Mouse (Mus musculus) heart, adult 2 months (tissue): ENCODE results near the gene Ppy. TPM values are rescaled to one million over a fixed set of nuclear protein-coding genes. Genes with fewer than 3 reads are reported as not detected.

Source experiments
- DNase-seq, 2 experiments: peaks; one replicate each; pipeline ENCODE4 v3.0.0; 2021
- H3K27ac ChIP-seq: fragments of 200-600 bp; 2 replicates; pipeline ENCODE4 v1.8.1; 2022
- H3K27me3 ChIP-seq: fragments of 200-500 bp; 2 replicates; pipeline ENCODE4 v1.6.1; 2012; ENCODE audit warnings: mild to moderate bottlenecking, low read length, inconsistent platforms, mixed read lengths; ENCODE audit not compliant: control insufficient read depth, insufficient read depth
- H3K36me3 ChIP-seq: fragments of 200-500 bp; 2 replicates; pipeline ENCODE4 v1.6.1; 2012; ENCODE audit warnings: low read length, inconsistent platforms; ENCODE audit not compliant: control insufficient read depth, insufficient read depth
- H3K4me1 ChIP-seq: fragments of 200-500 bp; 2 replicates; pipeline ENCODE4 v1.6.1; 2011; ENCODE audit warnings: low read length; ENCODE audit not compliant: control insufficient read depth, insufficient read depth
- H3K4me3 ChIP-seq: fragments of 200-600 bp; 2 replicates; pipeline ENCODE4 v1.8.1; 2022
- H3K79me2 ChIP-seq: fragments of 200-500 bp; replicated peaks from 2 replicates; pipeline ENCODE4 v1.6.1; 2012; ENCODE audit warnings: mild to moderate bottlenecking, inconsistent platforms, low read length, moderate library complexity, mixed read lengths; ENCODE audit not compliant: control insufficient read depth, insufficient read depth
- H3K9ac ChIP-seq: fragments of 200-500 bp; 2 replicates; pipeline ENCODE4 v1.6.1; 2012; ENCODE audit warnings: low read depth, mild to moderate bottlenecking, control low read depth, inconsistent platforms, low read length, mixed read lengths
- CTCF ChIP-seq: fragments of 200-600 bp; IDR thresholded peaks from 2 replicates; pipeline ENCODE4 v1.8.1; 2022; ENCODE audit warnings: antibody characterized with exemption, mild to moderate bottlenecking, moderate library complexity
- EP300 ChIP-seq: fragments of 200-500 bp; IDR thresholded peaks from 2 replicates; pipeline ENCODE4 v1.6.1; 2011; ENCODE audit warnings: low read depth, low read length, control low read depth; ENCODE audit not compliant: insufficient read depth
- POLR2A ChIP-seq: fragments of 200-500 bp; IDR thresholded peaks from 2 replicates; pipeline ENCODE4 v1.6.1; 2011; ENCODE audit warnings: mild to moderate bottlenecking, low read depth, low read length, control low read depth; ENCODE audit not compliant: insufficient read depth
- WGBS: fragments of 180-500 bp; shearing (Covaris S2); methylation state at CpG from one replicate; pipeline ENCODE4 v1.1.7; 2018; 5-methylcytosine and 5-hydroxymethylcytosine counted together
- intact Hi-C: fragments of 180-260 bp; cut with DNase I; formaldehyde crosslinking; loops from one replicate; pipeline ENCODE4 v1.15.1; 2025
- polyA plus RNA-seq: library from polyadenylated mRNA; depleted of rRNA; stranded (reverse); fragments of >200 nt; gene quantifications from 2 replicates; pipeline ENCODE4 v1.2.3, GENCODE M21; 2012
- total RNA-seq, 2 experiments: library from RNA; stranded (reverse); gene quantifications; 2 replicates each; pipeline ENCODE4 v1.2.3; 2021

Ppy gene
- total and polyA plus RNA-seq, 3 experiments: not detected

- no peak overlapping the region for H3K4me3 ChIP-seq
- intact Hi-C loops: loop anchor here (2.0 kb wide), 1 partner anchor 36 kb away; no protein-coding TSS in a partner anchor
Observed at GRCm38 (mm10) chr11:102096446-102096845, 4.7 kb downstream of the Ppy start.

GRCm38 (mm10) chr11:102095676-102096075 is 5.4 kb downstream of the Ppy start:
- no peak overlapping the region for H3K27ac ChIP-seq
- no peak overlapping the region for H3K4me3 ChIP-seq
- intact Hi-C loops: loop anchor here (2.0 kb wide), 1 partner anchor 35 kb away; no protein-coding TSS in a partner anchor
- no peak overlapping the region for H3K9ac ChIP-seq
- no peaks in the 10 kb centered on the region for H3K27me3 ChIP-seq
- DNase-seq: no peak
- no peaks in the 10 kb centered on the region for H3K36me3 ChIP-seq
- TF ChIP-seq EP300: no peak
- no peak for TF ChIP-seq CTCF
- TF ChIP-seq POLR2A: no peak
- H3K4me1 ChIP-seq: no peaks in the 10 kb centered on the region
- 77% methylated on average over 3 of the region's 3 CpGs for WGBS
- no peaks in the 10 kb centered on the region for H3K79me2 ChIP-seq

More at GRCm38 (mm10) chr11:102096446-102096845, 4.7 kb downstream of the Ppy start:
- WGBS: 56% methylated on average over 5 of the region's 5 CpGs
- no peaks in the 10 kb centered on the region for H3K27me3 ChIP-seq
- no peaks in the 10 kb centered on the region for H3K4me1 ChIP-seq
- no peaks in the 10 kb centered on the region for H3K36me3 ChIP-seq
- H3K9ac ChIP-seq: no peak overlapping the region
- no peak overlapping the region for H3K27ac ChIP-seq
- TF ChIP-seq POLR2A (no peak), EP300 (no peak)
- DNase-seq: no peak
- H3K79me2 ChIP-seq: no peaks in the 10 kb centered on the region

GRCm38 (mm10) chr11:102089088-102089808 is 11.9 kb downstream of the Ppy start:
- Histone ChIP-seq H3K4me1 (no peaks in the 10 kb centered on the region; the same call in 1 of the 2 replicates), H3K79me2 (no peaks in the 10 kb centered on the region), H3K27ac (peak overlapping the region; percentile 44; the same call in 1 of the 2 replicates), H3K36me3 (no peaks in the 10 kb centered on the region), H3K9ac (0 out of 2 replicates have a peak overlapping the region, but pooled peaks have one; percentile 23), H3K27me3 (no peaks in the 10 kb centered on the region), H3K4me3 (peak overlapping the region; percentile 85)
- DNase-seq: peak; percentile 46 to 57
- peak; percentile 76 for TF ChIP-seq CTCF
- no peak for TF ChIP-seq EP300
- 4% methylated on average over 20 of the region's 20 CpGs for WGBS
- intact Hi-C loops: no loop called here

- Histone ChIP-seq H3K79me2 (no peaks in the 10 kb centered on the region), H3K9ac (peak within 1 kb of the TSS; percentile 63), H3K4me1 (no peaks in the 10 kb centered on the region; the same call in 1 of the 2 replicates), H3K27me3 (no peaks in the 10 kb centered on the region), H3K36me3 (no peaks in the 10 kb centered on the region), H3K27ac (peak within 1 kb of the TSS; percentile 44), H3K4me3 (peak within 1 kb of the TSS; percentile 85)
- intact Hi-C loops: loop anchor here (1.0 kb wide), 1 partner anchor 27 kb away; no protein-coding TSS in a partner anchor
- TF ChIP-seq CTCF: no peak
- TF ChIP-seq POLR2A: peak; percentile 62
- DNase-seq: peak; percentile 76 to 77
- WGBS: 1% methylated on average over 49 of the region's 49 CpGs
Observed at GRCm38 (mm10) chr11:102087931-102088898, 12.9 kb downstream of the Ppy start, which contains the start of gene Mpp2. TSS of gene Mpp2 (minus strand) at chr11:102088515.

GRCm38 (mm10) chr11:102087081-102087751 is 13.9 kb downstream of the Ppy start:
- intact Hi-C loops: no loop called here
- Histone ChIP-seq H3K4me1 (no peaks in the 10 kb centered on the region; the same call in 1 of the 2 replicates), H3K79me2 (no peaks in the 10 kb centered on the region), H3K27me3 (peaks cover 2% of the 10 kb centered on the region; the same call in 1 of the 2 replicates), H3K4me3 (peak overlapping the region; percentile 85), H3K27ac (peak overlapping the region; percentile 44), H3K36me3 (no peaks in the 10 kb centered on the region), H3K9ac (peak overlapping the region; percentile 63)
- peak; percentile 65 to 74 for DNase-seq
- TF ChIP-seq POLR2A (no peak), CTCF (no peak), EP300 (no peak)
- under 1% methylated on average over 39 of the region's 39 CpGs for WGBS
